Mouse (Mus musculus) mesoderm, embryonic 11.5 days (tissue): ENCODE measurements at regions not wholly inside any gene's neighbourhood (a gene's known extent, or its start where the extent isn't known, plus 50 kb on each side); places are given as distances from the start of the nearest gene placed in this dataset.

Experiments
- DNase-seq: peaks from one replicate; pipeline ENCODE4 v3.0.0-alpha.2; 2012; ENCODE audit warnings: low read depth, low spot score

DNA sequence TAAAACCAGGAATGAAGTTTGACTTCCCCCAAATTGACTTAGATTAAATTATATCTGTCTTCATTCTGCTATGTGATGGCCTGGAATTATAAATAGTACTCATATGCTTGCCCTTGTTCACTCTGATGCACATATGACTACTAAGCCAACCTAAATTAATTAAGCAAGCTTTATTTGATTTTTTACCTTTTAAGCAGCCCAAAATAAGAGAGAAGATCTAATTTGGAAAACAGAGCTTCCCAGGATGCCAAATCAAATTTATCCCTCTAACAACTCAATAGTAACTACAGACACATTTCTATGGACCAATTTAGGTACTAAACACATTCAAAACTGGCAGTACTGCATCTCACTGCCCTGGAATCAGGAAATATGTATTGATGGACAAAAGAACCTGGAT lies 342.1 kb upstream of the Slc8a1 start:
- DNase-seq: no peak
